Mouse (Mus musculus) left cerebral cortex, adult 2 months (tissue): ENCODE results near the gene Polr1c. TPM values are rescaled to one million over a fixed set of nuclear protein-coding genes. Genes with fewer than 3 reads are reported as not detected.
A peak's percentile ranks its signal among the peaks of the same experiment; 100 is the strongest.

Experiments
- DNase-seq, 2 experiments: peaks; one replicate each; pipeline ENCODE4 v3.0.0; 2021 to 2022; ENCODE audit warnings: low spot score in 2 of 2, mixed read lengths in 1 of 2; ENCODE audit errors: extremely low spot score in 1 of 2
- H3K27ac ChIP-seq: fragments of 200-600 bp; 2 replicates; pipeline ENCODE4 v1.8.1; 2022
- H3K4me3 ChIP-seq: fragments of 200-600 bp; 2 replicates; pipeline ENCODE4 v1.8.1; 2022
- CTCF ChIP-seq: fragments of 200-600 bp; IDR thresholded peaks from 2 replicates; pipeline ENCODE4 v1.8.1; 2022; ENCODE audit warnings: antibody characterized with exemption, mild to moderate bottlenecking, moderate library complexity
- intact Hi-C: fragments of 180-260 bp; cut with DNase I; formaldehyde crosslinking; loops from one replicate; pipeline ENCODE4 v1.15.1; 2025
- long read RNA-seq, 2 experiments: library from polyadenylated mRNA; stranded (forward); transcript quantifications; one replicate each; pipeline ENCODE4 v2.0.0; 2021; ENCODE audit warnings: borderline mapping rate in 2 of 2
- total RNA-seq, 2 experiments: library from RNA; stranded (reverse); gene quantifications; 2 replicates each; pipeline ENCODE4 v1.2.3; 2021

The Polr1c gene
- total RNA-seq = 10 to 100 TPM; 38.1 to 40.4 TPM
- long read RNA-seq, experiment 1, transcript Polr1c-201 (9 exons, 1,314 nt) = major isoform, 12 of 14 reads
- long read RNA-seq, experiment 1, partial matches to known transcripts = 0 of 14 reads
- long read RNA-seq, experiment 1, other reads (novel, unspliced or antisense) = 2 of 14 reads
- long read RNA-seq, experiment 2, transcript Polr1c-201 (9 exons, 1,314 nt) = major isoform, 6 of 8 reads
- long read RNA-seq, experiment 2, partial matches to known transcripts = 0 of 8 reads
- long read RNA-seq, experiment 2, other reads (novel, unspliced or antisense) = 2 of 8 reads

DNA sequence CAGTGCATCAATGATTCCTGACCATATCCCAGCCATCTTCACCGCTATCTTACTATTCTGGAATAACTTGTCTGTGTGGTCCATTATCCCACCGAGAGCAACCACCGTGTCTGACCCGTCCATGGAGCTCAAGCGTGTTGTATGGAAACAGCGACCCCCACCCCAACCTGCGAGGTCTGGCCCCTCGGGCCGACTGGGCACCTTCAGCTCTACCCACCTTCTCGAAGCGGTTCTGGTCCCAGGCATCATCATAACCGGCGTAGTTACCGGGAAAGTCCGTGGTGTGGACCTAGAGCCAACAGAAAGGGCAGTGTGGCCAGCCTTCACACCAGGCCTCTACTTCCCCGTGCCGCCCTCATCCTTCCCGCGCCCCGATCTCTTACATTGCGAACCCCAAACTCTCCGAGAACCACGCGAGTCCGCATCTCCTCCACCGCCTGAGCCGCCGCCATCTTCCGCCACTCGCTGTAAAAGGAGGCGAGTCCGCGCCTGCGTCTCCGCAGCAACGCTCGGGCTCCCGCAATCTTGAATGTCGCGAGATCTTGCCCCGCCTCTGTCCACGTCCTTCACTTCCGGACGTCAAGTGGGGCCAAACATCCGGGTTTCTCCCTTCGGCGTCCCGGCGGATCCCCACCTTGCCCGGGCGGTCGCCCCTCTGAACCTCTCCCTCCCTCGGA lies at the start of gene Polr1c, which contains the start of gene Yipf3:
Gene Polr1c, minus strand, starts transcription at position 543 of the 677 bp plus-strand sequence.
Gene Yipf3, plus strand, starts transcription at position 569 of the 677 bp plus-strand sequence.
- intact Hi-C loops = loop anchor here (5.0 kb wide), 1 partner anchor 45 kb away; the partner anchor contains the start of genes Polh and Xpo5
- no peak for TF ChIP-seq CTCF
- Histone ChIP-seq H3K4me3 (peak within 1 kb of the TSS; percentile 100), H3K27ac (peak within 1 kb of the TSS; percentile 94)
- DNase-seq = peak; percentile 95

DNA sequence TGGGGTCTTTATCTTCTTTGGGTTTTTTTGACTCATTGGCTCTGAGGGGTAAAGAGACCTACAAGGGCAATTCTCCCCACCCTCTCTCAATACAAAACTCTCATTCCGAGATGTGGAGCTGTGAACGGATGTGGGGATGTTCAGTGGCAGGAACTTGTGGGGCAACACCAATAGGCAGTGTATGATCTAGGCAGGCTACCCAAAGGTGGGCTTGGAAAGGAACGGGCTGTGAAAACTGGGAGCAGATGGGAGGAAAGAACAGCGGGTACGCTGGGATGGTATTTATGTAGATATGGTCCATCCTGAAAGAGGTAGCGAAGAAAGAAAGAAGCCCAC lies 49.1 kb upstream of the Polr1c start:
- no peak for TF ChIP-seq CTCF
- peak overlapping the region; percentile 74 for H3K4me3 ChIP-seq
- H3K27ac ChIP-seq = peak overlapping the region; percentile 87
- intact Hi-C loops = loop anchor here (2.0 kb wide), 1 partner anchor 14 kb away; the partner anchor contains the start of gene Tjap1
- no peak for DNase-seq

DNA sequence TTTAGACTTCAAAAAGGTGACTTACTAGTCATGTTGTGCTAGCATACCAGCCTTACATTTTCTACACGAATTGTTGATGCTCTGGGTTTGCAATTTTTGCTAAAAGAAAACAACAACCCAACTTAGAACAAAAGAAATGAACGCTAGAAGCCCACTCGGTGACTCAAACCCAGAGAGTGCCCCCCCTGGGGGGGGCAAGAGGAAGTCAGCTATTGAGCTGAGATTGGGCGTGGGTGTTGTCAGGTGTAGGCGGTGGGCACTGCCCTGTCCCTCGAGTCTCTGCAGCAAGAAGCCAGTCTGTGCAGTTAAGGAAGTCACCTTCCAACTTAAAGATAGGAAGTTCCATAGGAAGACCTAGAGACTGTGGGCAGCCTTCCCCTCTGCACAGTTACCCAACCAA lies 48.7 kb upstream of the Polr1c start:
- intact Hi-C loops = loop anchor here (2.0 kb wide), 1 partner anchor 14 kb away; the partner anchor contains the start of gene Tjap1
- no peak for TF ChIP-seq CTCF
- DNase-seq = no peak
- H3K27ac ChIP-seq = peak overlapping the region; percentile 87
- peak overlapping the region; percentile 74 for H3K4me3 ChIP-seq

DNA sequence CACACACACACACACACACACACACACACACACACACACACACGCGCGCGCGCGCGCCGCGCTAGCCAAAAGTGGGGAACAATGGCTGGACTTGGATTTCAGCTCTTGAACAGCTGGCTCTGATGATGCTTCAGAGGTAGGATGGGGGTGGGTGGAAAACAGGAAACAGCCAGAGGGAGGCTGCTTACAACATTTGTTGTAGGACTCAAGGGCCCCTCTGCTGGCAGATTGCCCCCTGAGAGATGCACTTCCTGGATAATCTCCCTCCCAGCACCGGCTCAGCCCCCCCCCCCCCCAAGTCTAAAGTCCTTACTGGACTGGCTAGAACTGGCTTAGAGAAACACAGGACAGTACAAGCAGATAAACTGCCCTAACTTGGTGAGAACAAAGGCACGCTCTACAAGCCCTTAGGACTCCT lies 39.8 kb upstream of the Polr1c start:
- no peak overlapping the region for H3K4me3 ChIP-seq
- DNase-seq = no peak
- intact Hi-C loops = no loop called here
- no peak for TF ChIP-seq CTCF
- H3K27ac ChIP-seq = no peak overlapping the region

DNA sequence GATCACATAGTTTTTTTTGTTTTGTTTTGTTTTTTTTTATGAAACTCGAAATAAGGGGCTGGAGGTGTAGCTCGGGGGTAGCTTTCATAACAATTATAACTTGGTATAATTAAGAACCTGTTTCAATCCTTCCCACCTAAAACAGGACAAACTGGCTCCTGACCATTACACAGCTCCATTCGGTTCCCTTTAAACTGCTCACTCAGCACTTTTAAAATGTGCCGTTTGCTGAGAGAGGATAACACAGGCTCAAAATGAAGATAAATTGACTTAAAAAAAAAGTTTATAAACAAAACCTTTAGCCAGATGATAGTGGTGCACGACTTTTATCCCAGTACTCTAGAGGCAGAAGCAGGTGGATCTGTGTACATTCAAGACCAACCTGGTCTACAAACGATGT lies 37.6 kb upstream of the Polr1c start:
- Histone ChIP-seq H3K4me3 (no peak overlapping the region), H3K27ac (no peak overlapping the region)
- intact Hi-C loops = no loop called here
- no peak for TF ChIP-seq CTCF
- DNase-seq = no peak

DNA sequence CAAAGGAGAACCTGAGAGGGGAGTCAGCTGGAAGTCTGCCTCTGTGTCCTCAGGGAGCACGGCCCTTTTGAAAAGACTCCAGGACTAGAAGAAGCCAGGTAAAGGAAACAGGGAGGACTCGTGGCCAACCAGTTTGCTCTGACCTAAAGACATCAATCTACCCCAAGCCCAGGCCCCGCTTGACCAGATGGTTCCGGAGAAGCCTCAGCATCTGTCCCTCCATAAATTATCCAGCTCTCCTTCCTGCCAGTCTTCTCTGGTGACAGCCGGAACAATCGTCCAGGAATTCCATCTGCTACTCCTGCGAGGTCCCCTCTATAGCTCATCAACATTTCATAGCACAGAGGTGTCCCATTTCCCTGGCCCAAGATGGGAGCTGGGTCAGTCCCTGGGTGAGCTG lies 36.8 kb upstream of the Polr1c start:
- no peak overlapping the region for H3K27ac ChIP-seq
- no peak overlapping the region for H3K4me3 ChIP-seq
- intact Hi-C loops = no loop called here
- TF ChIP-seq CTCF = no peak
- DNase-seq = no peak

DNA sequence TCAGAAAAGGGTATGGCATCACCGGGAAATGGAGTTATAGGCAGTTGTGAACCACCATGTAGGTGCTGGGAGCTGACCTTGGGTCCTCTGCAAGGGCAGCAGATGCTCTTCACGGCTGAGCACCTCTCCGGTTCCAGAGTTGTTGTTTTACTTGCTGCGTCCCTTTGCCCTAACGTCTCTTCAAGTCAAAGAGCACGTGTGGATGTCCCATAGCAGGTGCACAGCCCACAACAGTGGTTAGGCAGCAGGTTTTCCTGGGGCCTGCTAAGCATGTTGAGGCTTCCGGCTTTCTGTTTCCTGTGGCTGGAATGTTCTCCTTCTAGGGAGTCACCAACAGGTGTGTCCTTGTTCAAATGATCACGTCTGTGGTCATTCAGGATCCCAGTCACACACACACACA lies 36.1 kb upstream of the Polr1c start:
- intact Hi-C loops = loop anchor here (2.0 kb wide), 1 partner anchor 13 kb away; the partner anchor contains the start of gene Dlk2
- Histone ChIP-seq H3K27ac (no peak overlapping the region), H3K4me3 (no peak overlapping the region)
- no peak for DNase-seq
- TF ChIP-seq CTCF = no peak

DNA sequence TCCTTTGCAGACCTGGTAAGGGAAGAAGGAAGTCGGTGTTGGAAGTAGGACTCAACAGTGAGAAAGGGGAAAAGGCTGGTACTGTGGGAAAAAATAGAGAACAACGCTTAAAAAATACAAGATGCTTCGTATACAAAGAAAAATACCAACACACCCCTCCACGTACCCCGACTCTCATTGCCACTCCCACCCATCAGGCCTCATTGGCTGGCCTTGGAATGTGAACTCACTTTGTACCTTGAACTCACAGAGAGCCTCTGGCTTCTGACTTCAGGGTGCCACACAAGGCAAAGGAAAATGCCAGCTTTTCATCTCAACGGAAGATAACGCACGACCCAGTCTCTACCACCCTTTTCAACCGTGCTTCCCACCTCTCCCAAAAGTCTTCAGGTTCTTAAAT lies 35.3 kb upstream of the Polr1c start:
- no peak for DNase-seq
- peak overlapping the region; percentile 72 for H3K4me3 ChIP-seq
- intact Hi-C loops = loop anchor here (2.0 kb wide), 1 partner anchor 14 kb away; the partner anchor contains the start of gene Dlk2
- no peak for TF ChIP-seq CTCF
- H3K27ac ChIP-seq = peak overlapping the region; percentile 3; the same call in 1 of the 2 replicates

DNA sequence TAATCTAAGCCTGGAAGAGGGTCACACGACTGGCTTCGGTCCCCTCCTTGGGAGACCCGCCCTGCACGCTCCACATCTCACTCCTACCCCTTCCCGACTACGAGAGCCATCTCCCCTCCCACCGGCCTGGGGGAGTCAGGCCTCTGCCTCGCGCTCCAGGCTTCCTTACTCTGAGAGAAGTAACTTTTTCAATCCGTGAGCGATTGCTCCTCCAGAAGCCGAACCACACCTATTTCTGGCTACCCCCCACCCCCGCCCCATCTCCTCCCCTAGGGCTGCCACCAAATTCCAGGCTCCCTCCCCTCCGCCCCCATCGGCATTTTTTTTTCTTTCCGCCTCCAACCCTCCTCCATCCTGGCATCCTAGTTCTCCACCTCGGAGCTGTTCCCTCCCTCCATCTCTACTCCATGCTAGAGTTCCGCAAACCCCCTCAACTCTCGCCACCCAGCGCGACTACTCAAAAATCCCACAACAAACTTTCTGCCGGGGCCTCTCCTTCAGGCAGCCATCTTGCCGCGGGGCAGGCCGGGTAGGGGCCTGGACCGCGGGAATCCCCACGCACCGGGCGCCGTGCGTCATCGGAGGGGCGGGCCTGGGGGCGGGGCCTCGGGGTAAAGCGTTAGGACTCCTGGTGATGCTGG lies 34.7 kb upstream of the Polr1c start, which contains the start of gene Tjap1:
Gene Tjap1, minus strand, starts transcription at position 544 of the 641 bp plus-strand sequence.
- DNase-seq = peak; percentile 82 to 86
- no peak for TF ChIP-seq CTCF
- Histone ChIP-seq H3K27ac (peak within 1 kb of the TSS; percentile 66), H3K4me3 (peak within 1 kb of the TSS; percentile 72)
- intact Hi-C loops = loop anchor here (2.0 kb wide), 1 partner anchor 14 kb away; the partner anchor contains the start of gene Dlk2

DNA sequence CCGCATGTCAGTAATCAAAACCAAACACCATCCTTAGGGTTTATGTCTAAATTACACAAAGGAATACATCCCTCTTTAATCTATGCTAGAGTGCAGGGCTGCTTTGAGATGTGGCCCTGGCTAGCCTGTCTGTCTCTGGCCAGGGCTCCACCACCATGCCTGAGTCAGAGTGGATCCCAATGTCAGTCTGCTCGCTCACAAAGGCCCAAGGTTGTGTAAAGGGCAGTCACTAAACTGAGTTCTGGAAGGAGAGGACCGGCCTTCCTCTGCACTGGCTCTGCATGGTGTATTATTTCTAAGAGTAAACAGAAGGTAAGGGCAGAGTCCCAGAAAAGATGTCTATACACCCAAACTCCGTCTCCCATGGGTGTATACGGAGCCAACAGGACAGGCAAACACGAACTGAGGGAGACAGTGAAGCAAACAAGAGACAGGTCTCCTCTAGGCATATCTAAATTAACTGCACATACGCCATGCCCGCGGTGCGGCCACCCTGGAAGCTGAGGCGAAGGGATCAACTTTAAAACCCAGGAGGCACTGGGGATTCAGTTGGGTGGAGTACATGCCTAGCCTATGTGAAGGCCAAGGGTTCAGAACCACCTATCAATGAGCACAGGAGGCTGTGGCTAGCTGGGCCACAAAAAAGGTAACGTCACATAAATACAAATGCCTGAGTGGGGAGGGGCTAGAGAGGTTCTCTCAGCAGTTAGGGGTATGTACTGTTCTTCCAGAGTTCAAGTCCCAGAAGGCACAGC lies 30.3 kb upstream of the Polr1c start:
- Histone ChIP-seq H3K4me3 (no peak overlapping the region), H3K27ac (peak overlapping the region; percentile 68)
- no peak for DNase-seq
- intact Hi-C loops = no loop called here
- TF ChIP-seq CTCF = no peak

DNA sequence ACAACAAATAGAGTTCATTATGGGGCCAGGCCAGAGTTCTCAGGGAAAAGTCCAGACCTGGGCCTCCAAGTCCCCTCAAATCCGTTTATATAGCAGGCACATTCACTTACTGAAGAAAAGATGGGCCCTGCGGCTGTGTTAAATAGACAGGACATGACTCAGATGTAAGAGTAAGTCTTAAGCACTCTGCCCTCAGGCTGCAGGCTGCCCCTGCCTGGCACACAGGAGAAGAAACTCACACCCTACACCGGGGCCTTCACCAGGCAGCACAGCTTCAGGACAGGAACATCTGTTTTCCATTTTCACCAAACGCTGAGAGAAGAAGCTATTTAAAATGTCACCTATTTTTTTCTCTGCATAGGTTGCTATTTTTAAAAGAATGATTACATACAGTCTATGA lies 29.7 kb upstream of the Polr1c start:
- no peak for DNase-seq

More for the DNA sequence above, 29.7 kb upstream of the Polr1c start:
- Histone ChIP-seq H3K4me3 (no peak overlapping the region), H3K27ac (peak overlapping the region; percentile 28; the same call in 1 of the 2 replicates)
- intact Hi-C loops = no loop called here
- no peak for TF ChIP-seq CTCF
